Mouse (Mus musculus) spleen, postnatal 10 days (tissue): ENCODE results near the gene Dph3.
A peak's percentile ranks its signal among the peaks of the same experiment; 100 is the strongest.
"Not testable (repeated sequence)": the region's sequence is repeated elsewhere in the genome, so short reads cannot be mapped to it uniquely, and the experiment has no call there.

Experiments
- DNase-seq, 2 experiments: peaks; one replicate each; pipeline ENCODE4 v3.0.0; 2021 to 2022; ENCODE audit warnings: low spot score in 2 of 2

Gene Dph3

DNA sequence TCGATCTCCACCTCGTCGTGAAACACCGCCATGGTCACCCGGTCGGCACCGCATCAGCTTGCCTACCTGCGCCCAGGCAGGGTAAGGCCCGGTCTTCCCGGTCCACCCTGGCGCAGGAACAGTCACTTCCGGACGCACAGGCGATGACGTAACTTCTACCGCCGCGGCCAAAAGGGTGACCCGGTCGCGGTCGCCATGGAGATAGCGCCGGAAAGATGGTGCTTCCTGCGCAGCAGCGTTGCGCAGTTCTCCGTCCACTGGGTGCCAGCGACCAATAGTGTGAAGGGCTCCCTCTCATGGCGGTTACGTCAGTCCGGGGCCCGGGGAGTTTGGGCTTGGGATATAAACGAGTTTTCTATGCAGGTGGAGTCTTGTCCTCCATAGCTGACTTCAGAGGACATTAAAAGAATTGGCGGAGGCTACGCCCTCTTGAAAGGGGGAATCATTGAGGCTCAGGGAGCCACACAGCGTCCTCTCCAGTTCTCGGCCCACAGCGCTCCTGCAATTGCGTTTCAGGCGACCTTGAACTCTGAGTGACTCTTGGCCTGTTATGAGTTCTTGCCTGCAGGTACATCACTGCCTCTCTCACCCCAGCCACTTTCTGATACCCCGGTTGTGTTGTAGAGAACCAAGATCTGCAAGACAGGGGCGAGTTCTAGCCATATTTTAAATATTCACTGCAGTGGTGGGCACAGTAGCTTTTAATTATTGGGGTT is at the start of gene Dph3:
Dph3 (minus strand) TSS at position 244 of the 716 bp plus-strand sequence.
- peak; percentile 97 to 99 for DNase-seq

DNA sequence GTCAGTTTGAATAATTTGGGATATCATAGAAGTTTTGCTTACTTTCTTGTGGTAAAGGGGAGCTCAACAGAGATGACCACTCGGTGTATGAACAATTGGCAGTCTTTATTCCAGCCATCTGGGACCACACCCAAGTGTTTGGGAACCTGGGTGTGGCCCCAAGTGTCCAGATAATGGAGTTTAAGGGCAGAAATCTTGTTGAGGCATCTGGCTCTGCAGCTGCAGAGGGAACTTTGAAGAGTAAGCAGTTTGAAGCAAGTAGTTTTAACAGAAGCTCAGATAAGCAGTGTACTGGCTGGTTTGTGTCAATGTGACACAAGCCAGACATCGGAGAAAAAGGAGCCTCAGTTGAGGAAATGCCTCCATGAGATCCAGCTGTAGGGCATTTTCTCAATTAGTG is 48.8 kb upstream of the Dph3 start:
- no peak for DNase-seq

- DNase-seq = no peak
Observed at GRCm38 (mm10) chr14:32131836-32132235, 46.3 kb upstream of the Dph3 start.

DNA sequence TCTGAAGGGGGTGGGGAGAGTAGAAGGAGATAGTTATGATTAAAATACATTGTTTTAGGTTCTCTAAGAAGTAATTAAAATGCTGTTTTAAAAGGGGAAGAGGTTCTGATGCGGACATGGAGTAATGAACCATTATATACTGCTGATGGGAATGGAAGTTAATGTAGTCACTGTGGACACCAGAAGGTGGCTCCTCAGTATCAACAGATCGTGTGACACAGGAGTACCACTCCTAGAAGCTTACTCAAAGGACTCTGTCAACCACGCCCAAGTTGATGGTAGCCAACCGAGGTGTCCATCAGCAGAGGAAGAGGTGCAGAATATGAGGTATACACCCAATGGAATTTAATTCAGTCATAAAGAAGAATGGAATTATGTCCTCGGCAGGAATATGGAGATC is 42.9 kb upstream of the Dph3 start:
- DNase-seq = no peak

DNA sequence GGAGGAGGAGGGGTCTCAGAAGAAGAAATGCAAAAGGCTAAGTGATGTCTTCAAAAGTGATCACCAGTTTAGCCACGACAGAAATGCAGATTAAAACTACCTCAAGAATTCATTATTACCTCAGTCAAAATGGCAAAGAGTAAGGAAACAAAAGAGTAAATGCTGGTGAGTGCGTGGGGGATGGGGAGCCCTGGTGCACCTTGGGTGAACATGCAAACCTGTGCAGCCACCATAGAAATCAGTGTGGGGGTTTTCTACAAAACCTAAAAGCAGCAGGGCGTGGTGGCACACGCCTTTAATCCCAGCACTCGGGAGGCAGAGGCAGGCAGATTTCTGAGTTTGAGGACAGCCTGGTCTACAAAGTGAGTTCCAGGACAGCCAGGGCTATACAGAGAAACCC is 39.7 kb upstream of the Dph3 start:
- not testable (repeated sequence) for DNase-seq

DNA sequence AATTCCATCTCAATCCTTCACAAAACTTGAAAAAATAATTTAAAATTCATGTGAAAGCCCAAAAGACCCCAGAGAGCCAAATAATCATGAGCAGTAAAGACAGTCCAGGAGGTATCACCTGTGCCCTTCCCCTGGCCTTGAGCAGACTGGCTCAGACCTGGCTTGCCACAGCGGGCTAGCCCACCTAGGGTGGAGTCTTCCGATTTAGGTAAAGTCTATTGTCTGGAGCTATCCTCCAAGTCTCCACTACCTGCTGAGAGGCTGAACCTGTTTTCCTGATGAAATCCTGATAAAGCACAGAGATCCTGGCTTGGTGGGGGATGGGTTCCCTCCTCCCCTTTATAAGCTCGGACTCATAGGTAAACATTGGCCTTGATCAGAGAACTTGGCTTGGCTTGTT is 38.7 kb upstream of the Dph3 start:
- no peak for DNase-seq

DNA sequence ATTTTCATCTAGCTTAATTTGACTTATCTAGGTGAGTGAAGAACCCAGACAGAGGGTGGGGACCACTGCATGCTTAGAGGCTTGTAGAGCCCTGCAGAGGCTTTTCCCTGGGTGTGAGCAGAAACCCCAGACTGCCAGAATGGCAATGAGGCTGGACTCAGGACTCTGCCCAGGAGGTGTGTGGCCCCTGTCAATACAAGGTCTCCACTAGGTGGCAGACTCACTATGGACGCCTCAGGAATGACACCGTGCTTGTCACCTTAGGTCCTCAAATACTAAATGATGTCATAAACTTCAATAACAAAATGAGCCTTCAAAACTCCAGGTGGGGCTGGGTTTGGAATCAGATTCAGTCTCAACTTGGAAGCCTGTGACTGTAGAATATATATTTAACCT is 36.4 kb upstream of the Dph3 start:
- DNase-seq = peak; percentile 35 to 66

GRCm38 (mm10) chr14:32120940-32121919 is 35.7 kb upstream of the Dph3 start:
- no peak for DNase-seq

DNA sequence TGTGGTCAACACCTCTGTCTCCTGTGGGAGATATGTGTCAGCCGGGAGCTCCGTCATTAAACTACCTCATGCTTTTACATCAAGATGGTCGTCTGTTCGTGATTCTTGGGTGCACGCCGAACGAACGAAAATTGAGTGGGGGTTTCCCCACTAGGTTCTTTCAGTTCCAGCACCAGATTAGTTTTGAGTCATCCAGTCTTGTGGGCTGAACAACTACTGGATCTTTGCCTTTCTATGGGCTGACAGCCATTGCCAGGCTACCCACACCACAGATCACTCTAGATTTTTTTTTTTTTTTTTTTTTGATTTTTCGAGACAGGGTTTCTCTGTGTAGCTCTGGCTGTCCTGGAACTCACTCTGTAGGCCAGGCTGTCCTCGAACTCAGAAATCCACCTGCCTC is 26.6 kb upstream of the Dph3 start:
- not testable (repeated sequence) for DNase-seq

- no peak for DNase-seq
Observed at GRCm38 (mm10) chr14:32106911-32107310, 21.4 kb upstream of the Dph3 start.

- DNase-seq = no peak
Observed at GRCm38 (mm10) chr14:32105663-32106062, 20.1 kb upstream of the Dph3 start.

DNA sequence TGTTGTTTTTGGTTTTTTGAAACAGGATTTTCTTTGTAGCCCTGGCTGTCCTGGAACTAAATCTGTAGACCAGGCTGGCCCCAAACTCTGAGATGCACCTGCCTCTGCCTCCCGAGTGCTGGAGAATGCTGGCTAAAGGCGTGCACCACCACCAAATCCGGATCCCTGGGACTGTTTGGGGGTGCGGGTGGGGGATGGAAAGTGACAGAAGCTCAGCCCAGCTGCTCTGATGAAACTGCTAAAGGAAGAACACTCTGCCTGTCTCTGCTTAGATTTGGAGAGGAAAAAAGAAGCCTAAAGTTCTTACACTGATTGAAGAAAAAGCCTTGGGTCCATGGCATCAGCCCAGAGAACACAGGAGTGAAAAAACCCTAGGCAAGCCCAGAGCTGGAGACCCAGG is 18.0 kb upstream of the Dph3 start:
- no peak for DNase-seq

- DNase-seq = no peak
Observed at GRCm38 (mm10) chr14:32098951-32099350, 13.4 kb upstream of the Dph3 start.

DNA sequence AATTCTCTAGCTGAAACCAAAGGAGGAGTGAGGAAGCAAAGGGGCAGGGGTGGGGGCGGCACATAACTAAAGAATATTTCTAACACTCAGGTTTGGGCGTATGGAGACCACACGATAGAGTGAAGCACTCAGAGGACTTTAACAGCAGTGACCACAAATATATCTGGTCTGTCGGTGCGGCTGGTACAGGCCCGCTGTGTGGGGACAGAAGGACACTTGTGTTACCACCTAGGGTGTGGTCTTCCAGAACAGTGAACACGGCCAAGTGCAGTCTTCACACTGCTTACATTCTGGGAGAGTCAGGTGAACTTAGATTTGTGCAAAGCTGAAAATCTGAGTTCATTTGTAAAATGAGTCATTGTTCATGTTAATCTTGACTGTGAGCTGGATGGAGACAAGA is 12.2 kb upstream of the Dph3 start:
- DNase-seq = no peak

DNA sequence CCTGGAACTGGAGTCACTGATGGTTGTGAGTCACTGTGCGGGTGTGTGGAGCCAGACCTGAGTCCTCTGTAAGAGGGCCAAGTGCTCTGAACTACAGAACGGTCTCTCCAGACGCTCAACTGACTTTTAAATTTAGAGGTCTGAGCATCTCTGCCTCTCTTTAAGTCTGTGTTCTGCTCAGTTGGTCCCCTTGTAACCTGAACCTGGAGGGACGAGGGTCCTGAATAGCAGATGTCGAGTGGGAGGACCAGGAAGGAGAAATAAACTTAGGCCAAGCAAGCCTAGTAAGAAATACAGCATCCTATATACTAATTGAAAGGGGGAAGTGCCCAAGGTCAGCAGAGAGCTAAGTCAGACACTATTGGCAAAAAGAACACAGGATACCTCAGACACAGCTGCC is 11.2 kb upstream of the Dph3 start:
- DNase-seq = no peak

GRCm38 (mm10) chr14:32095646-32096045 is 10.1 kb upstream of the Dph3 start:
- DNase-seq = no peak

DNA sequence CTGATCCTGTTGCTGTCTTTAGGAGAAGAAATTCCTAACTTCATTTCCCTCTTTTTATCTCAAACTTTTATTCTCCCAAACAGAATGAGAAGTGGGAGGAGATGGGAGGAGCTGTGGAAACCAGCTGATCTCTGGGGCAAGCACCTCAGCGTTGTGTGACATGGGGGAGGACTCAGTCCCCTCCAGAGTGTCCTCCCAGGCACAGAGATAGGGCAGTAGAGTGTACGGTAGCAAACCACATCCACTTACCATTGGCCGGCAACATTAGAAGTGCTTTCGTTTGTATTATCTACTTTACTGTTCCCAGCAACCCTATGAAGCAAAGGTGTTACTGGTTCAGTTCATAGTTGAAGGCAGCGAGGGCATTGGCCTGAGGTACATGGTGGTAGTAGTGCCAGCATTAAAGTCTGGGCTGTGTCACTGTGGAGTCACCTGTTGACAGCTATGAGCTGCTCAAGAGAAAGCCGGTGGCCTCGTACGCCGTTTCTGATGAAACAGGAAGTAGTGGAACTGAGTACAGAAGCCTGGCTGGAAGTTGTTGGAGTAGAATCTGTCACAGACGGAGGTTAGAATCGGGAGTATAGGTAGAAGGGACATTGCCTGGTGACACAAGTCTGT is 8.1 kb upstream of the Dph3 start:
- DNase-seq = no peak

- no peak for DNase-seq
Observed at GRCm38 (mm10) chr14:32093018-32093417, 7.5 kb upstream of the Dph3 start.

DNA sequence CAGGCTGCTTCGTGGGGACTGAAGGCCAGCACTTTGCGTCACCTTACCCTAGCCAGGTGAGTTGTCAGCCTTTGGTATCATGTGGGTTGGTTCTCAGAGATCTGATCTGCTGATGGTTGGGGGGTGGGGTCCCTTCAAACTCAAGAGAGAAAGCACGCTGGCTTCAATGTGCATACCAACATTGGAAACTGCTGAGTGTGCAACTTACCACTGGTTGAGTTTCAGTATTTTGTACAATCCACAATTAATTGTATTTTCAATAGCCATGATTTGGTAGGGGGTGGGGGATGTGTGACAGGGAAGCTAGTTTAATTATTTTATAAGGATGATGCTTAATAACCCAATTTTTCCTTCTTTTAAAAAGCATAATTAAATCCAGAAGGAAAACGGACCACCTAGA is 6.2 kb upstream of the Dph3 start:
- no peak for DNase-seq

DNA sequence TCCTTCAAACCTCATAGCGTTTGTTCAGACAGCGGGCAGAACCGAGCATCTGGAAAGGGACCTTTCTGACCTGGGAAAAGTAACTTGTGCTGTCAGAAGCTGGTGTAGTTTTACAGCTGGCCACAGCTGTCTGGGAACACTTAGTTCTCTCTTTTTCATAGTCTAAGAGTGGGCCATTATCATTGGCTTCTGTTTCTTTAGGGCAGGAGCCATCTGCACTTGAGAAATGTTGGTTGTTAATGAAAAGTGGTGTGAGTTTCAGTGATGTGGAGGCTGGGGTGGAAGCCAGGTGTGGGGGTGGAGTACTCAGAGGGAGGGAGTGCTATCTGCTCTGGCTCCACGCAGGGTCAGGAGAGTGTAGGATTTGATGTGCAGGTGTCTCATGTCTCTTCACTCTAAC is 5.6 kb upstream of the Dph3 start:
- DNase-seq = no peak

DNA sequence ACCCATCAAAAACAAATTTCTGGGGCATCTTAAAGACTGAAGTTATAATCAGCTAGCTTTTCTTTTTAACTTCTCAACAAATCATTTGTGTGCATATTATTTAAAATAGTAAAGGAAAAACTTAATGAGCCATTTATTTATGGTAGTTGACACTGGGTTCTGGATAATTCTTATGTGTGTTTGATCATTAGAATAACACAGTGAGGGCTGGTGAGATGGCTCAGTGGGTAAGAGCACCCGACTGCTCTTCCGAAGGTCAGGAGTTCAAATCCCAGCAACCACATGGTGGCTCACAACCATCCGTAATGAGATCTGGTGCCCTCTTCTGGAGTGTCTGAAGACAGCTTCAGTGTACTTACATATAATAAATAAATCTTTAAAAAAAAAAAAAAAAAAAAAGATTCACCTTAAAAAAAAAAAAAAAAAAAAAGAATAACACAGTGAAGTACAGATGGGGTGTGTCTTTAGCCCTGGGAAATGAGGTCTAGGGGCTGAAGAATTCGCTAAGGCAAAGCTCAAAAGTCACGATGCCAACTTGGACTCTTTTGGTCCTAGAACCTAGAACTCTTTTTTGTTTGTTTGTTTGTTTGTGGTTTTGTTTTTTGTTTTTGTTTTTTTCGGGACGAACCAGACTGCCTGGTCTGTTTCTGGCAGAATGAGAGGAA is 2.2 kb upstream of the Dph3 start:
- not testable (repeated sequence) for DNase-seq

GRCm38 (mm10) chr14:32086226-32086625 is 697 bp upstream of the Dph3 start:
- DNase-seq = no peak
